Mouse (Mus musculus) hindbrain, embryonic 11.5 days (tissue): ENCODE measurements around the gene Ttc7b. TPM values are rescaled to one million over a fixed set of nuclear protein-coding genes. Genes with fewer than 3 reads are reported as not detected.

Source experiments
- ATAC-seq: fragments of 200-750 bp; cut with Nextera tagmentation; 2 replicates; pipeline ENCODE4 v1.8.0; 2017; ENCODE audit warnings: mild to moderate bottlenecking, moderate TSS enrichment, moderate library complexity; ENCODE audit not compliant: low FRiP score
- DNase-seq: peaks from one replicate; pipeline ENCODE4 v3.0.0-alpha.2; 2015; ENCODE audit warnings: low spot score
- H3K27ac ChIP-seq: fragments of 300-500 bp; sonication (generic); 2 replicates; pipeline ENCODE4 v1.5.1; 2014; ENCODE audit warnings: mild to moderate bottlenecking, low read depth, low read length
- H3K27me3 ChIP-seq: fragments of 300-500 bp; sonication (generic); 2 replicates; pipeline ENCODE4 v1.6.1; 2014; ENCODE audit warnings: mild to moderate bottlenecking, low read length, moderate library complexity, mixed read lengths; ENCODE audit not compliant: control insufficient read depth, insufficient read depth
- H3K36me3 ChIP-seq: fragments of 300-500 bp; sonication (generic); 2 replicates; pipeline ENCODE4 v1.6.1; 2014; ENCODE audit warnings: mild to moderate bottlenecking, low read length, moderate library complexity, mixed read lengths; ENCODE audit not compliant: control insufficient read depth, insufficient read depth
- H3K4me1 ChIP-seq: fragments of 300-500 bp; sonication (generic); replicated peaks from 2 replicates; pipeline ENCODE4 v1.6.1; 2014; ENCODE audit warnings: low read length, mixed read lengths; ENCODE audit not compliant: control insufficient read depth, insufficient read depth
- H3K4me2 ChIP-seq: fragments of 300-500 bp; sonication (generic); replicated peaks from 2 replicates; pipeline ENCODE4 v1.6.1; 2014; ENCODE audit warnings: mild to moderate bottlenecking, low read depth, low read length
- H3K4me3 ChIP-seq: fragments of 300-500 bp; sonication (generic); 2 replicates; pipeline ENCODE4 v1.5.1; 2014; ENCODE audit warnings: low read depth, low read length
- H3K9ac ChIP-seq: fragments of 300-500 bp; sonication (generic); 2 replicates; pipeline ENCODE4 v1.6.1; 2014; ENCODE audit warnings: low read depth, low read length
- H3K9me3 ChIP-seq: fragments of 300-500 bp; sonication (generic); 2 replicates; pipeline ENCODE4 v1.6.1; 2016; ENCODE audit warnings: low read length; ENCODE audit not compliant: control insufficient read depth
- WGBS: fragments of 180-500 bp; shearing (Covaris S2); extraction: QIAGEN DNeasy Blood & Tissue Kit; methylation state at CpG from one replicate; pipeline ENCODE4 v1.1.7; 2014; 5-methylcytosine and 5-hydroxymethylcytosine counted together
- polyA plus RNA-seq: library from polyadenylated mRNA; unstranded; fragments of >200 nt; fragmentation: Nextera tagmentation; extraction: Ambion mirVana; gene quantifications from 2 replicates; pipeline ENCODE4 v1.2.1, GENCODE M21; 2014

Gene Ttc7b
- polyA plus RNA-seq, 1 experiment from 2014 or later = 7.1 TPM

DNA sequence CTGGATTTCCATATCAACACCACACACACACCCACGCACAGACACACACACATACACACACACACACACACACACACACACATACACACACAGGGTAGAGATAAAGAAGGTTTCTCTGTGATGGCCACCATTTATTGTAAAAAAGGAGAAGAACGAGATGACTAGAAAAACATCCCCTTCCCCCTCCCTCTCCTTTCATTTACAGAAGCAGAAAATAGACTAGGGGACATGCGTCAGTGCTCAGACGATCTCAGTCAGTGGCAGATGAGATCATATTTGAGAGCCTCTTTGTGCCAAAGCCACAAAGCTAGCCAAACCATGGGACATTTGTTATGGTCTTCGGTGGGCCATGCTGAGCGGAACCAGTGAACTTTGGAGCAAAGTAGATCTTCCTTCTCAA is 75.4 kb downstream of the Ttc7b start:
- H3K27me3 ChIP-seq = no peaks in the 10 kb centered on the region
- H3K36me3 ChIP-seq = no peaks in the 10 kb centered on the region
- no peak overlapping the region for H3K4me3 ChIP-seq
- DNase-seq (no peak), ATAC-seq (no peak)
- H3K4me1 ChIP-seq = no peaks in the 10 kb centered on the region
- H3K4me2 ChIP-seq = no peak overlapping the region
- no peak overlapping the region for H3K9ac ChIP-seq
- WGBS = 88% methylated on average over 6 of the region's 6 CpGs
- H3K9me3 ChIP-seq = no peaks in the 10 kb centered on the region
- H3K27ac ChIP-seq = no peak overlapping the region

DNA sequence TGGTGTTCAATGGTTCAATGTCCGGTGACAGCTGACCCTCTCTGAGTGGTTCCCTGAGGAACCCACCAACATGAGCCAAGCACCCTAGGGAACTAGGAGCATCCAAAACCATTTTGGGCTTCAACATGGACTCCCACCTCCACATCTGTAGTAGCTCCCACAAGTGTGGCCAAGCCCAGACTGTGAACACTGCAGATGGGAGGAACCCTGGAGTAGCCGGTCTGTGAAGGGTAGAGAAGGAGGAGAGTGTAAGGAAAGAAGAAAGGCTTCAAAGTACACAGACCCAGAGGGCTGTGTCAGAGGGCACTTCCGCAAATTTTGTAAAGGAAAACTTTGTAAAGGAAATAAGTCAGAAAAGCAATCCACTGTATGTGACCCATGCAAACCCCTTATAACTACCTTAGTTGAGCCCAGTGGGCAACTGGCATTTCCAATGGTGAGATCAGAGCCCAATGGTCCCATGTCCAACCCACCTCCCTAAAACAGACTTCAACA is 75.9 kb downstream of the Ttc7b start:
- Histone ChIP-seq H3K4me3 (no peak overlapping the region), H3K9me3 (no peaks in the 10 kb centered on the region), H3K27me3 (no peaks in the 10 kb centered on the region), H3K9ac (no peak overlapping the region), H3K4me1 (no peaks in the 10 kb centered on the region), H3K27ac (no peak overlapping the region), H3K36me3 (no peaks in the 10 kb centered on the region), H3K4me2 (no peak overlapping the region)
- no peak for ATAC-seq
- 85% methylated on average over 3 of the region's 3 CpGs for WGBS
- DNase-seq = no peak

DNA sequence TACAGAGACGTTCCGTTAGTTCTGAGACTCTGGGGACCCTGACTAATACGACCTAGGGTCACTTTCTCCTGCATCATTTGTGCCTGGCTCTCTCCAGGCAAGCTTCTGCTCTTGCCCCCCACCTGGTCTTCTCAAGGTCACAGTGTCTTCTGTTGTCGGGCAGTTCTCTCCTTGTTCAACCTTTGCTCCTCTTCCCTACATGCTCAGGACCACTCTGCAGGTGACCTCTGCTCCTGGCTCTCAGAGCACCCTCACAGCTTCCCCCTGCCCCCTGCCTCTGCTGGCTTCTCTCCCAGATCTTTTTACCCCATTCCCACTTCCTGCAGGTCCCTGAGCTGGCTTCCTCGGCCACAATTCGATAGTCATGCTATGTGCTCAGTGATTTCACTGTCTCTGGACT is 77.2 kb downstream of the Ttc7b start:
- Histone ChIP-seq H3K4me2 (no peak overlapping the region), H3K27me3 (no peaks in the 10 kb centered on the region), H3K4me3 (no peak overlapping the region), H3K9ac (no peak overlapping the region), H3K36me3 (no peaks in the 10 kb centered on the region), H3K27ac (no peak overlapping the region), H3K9me3 (no peaks in the 10 kb centered on the region), H3K4me1 (no peaks in the 10 kb centered on the region)
- no peak for DNase-seq
- ATAC-seq = no peak
- WGBS = 84% methylated on average over 6 of the region's 6 CpGs

DNA sequence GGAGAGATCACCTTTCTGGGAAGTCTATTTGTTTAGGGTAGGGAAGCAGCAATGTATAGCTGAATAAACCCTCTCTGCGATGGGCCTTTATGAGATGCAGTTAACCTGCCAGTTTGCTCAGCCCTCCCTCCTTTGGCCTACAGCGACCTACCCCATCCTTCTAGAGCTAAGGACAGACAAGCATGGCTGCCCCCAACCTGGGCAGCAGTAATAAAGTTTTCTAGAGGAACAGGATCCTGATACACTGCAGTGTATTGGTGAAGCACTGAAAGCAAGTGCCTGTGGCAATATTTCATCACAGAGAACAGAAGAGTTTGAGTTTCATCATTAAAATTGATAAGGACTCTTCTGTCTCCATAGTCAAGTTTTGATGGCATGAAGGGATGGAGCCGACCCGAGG is 79.0 kb downstream of the Ttc7b start:
- Histone ChIP-seq H3K27ac (no peak overlapping the region), H3K9me3 (no peaks in the 10 kb centered on the region), H3K36me3 (no peaks in the 10 kb centered on the region), H3K4me1 (no peaks in the 10 kb centered on the region), H3K9ac (no peak overlapping the region), H3K4me3 (no peak overlapping the region), H3K4me2 (no peak overlapping the region), H3K27me3 (no peaks in the 10 kb centered on the region)
- DNase-seq = no peak
- 96% methylated on average over 4 of the region's 4 CpGs for WGBS
- no peak for ATAC-seq

DNA sequence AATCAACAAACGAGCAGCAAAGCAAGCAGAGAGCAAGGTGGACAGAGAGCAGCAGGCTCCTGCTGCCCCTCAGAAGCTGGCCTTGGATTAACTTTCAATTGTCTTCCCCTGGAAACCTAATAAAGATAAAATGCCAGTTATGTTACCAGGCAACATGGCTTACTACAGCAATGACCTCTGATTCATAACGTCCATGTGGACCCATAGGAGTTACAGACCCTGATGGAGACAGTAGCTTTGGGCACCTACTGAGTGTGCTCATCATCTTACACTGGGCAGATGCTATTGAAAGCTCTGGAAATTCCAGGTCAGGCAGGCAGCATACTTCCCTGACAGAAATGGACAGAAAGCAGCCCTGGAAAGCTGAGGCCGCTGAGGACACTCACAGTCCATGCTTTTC is 80.7 kb downstream of the Ttc7b start:
- no peak overlapping the region for H3K4me2 ChIP-seq
- H3K4me1 ChIP-seq = no peaks in the 10 kb centered on the region
- no peak overlapping the region for H3K27ac ChIP-seq
- ATAC-seq (no peak), DNase-seq (no peak)
- no peak overlapping the region for H3K9ac ChIP-seq
- no peaks in the 10 kb centered on the region for H3K36me3 ChIP-seq
- H3K27me3 ChIP-seq = no peaks in the 10 kb centered on the region
- no peaks in the 10 kb centered on the region for H3K9me3 ChIP-seq
- WGBS = 83% methylated on average over 3 of the region's 3 CpGs
- no peak overlapping the region for H3K4me3 ChIP-seq

DNA sequence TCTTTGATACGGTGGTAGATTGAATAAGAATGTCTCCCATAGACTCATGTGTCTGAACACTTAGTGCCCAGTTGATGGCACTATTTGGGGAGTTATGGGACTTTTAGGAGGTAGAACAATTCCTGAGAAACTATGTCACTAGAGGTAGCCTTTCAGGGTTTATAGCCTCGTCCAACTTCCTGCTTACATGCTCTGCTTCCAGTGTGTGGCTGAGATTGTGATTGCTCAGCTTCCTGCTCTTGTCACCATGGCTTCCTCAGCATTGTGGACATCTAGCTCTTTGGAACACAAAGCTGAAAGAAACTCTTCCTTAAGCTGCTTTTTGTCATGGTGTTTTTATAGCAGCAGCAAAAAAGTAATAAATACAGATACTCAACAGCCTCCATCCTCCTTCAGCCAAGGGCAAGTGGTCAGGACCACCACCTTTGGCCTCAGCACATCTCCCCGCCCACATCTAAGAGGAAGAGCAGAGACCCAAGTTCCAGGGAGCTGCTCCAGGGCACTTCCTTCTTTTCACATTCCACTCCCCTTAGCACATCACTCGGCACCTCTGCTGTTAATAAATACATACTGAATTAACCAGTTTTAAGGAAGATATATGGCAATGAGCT is 81.4 kb downstream of the Ttc7b start:
- no peaks in the 10 kb centered on the region for H3K36me3 ChIP-seq
- no peak for DNase-seq
- WGBS = 84% methylated on average over 4 of the region's 4 CpGs
- no peaks in the 10 kb centered on the region for H3K9me3 ChIP-seq
- no peak overlapping the region for H3K9ac ChIP-seq
- H3K27me3 ChIP-seq = no peaks in the 10 kb centered on the region
- ATAC-seq = no peak
- H3K4me1 ChIP-seq = no peaks in the 10 kb centered on the region
- H3K27ac ChIP-seq = no peak overlapping the region
- H3K4me3 ChIP-seq = no peak overlapping the region
- no peak overlapping the region for H3K4me2 ChIP-seq

DNA sequence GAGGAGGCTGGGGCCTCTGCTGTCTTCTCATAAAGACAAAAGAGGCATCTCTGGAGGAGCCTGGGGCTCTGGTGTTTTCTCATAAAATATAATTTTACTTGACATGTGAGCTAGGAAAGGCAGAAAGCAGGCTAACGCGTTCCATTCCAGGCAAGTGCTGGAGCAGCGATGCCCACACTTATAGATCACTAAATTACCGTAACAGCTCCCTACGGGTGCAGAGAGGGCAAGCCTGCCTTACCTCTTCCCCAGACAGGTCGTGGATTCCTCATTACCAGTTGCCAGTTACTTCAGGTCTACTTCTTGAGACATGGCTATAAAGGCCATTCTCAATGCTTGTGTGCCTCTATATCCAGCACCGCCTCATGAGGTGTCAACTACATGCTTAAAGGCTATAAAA is 82.1 kb downstream of the Ttc7b start:
- Histone ChIP-seq H3K4me1 (no peaks in the 10 kb centered on the region), H3K4me2 (no peak overlapping the region), H3K9me3 (no peaks in the 10 kb centered on the region), H3K36me3 (no peaks in the 10 kb centered on the region), H3K9ac (no peak overlapping the region), H3K4me3 (no peak overlapping the region), H3K27ac (no peak overlapping the region), H3K27me3 (no peaks in the 10 kb centered on the region)
- DNase-seq (no peak), ATAC-seq (no peak)
- 79% methylated on average over 7 of the region's 7 CpGs for WGBS

DNA sequence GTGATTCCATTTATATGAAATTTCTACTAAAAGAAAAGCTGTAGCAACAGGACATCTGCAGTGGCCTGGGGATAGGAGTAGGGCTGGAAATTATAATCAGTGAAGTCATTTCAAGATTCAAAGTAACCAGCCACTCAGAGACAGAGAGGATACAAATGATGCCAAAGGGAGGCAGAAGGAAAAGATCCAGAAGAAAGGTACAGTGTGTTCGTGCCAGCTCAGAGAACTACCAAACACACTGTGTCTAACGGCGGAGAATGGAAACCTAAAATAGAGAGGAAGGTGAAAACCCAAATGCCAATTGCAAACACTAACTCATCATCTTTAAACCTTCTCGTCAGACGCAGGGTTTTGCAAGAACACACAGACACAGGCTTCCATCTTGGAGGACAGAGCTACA is 82.8 kb downstream of the Ttc7b start:
- ATAC-seq (no peak), DNase-seq (no peak)
- H3K27ac ChIP-seq = no peak overlapping the region
- no peaks in the 10 kb centered on the region for H3K9me3 ChIP-seq
- no peaks in the 10 kb centered on the region for H3K4me1 ChIP-seq
- no peak overlapping the region for H3K4me2 ChIP-seq
- H3K27me3 ChIP-seq = no peaks in the 10 kb centered on the region
- H3K4me3 ChIP-seq = no peak overlapping the region
- H3K36me3 ChIP-seq = no peaks in the 10 kb centered on the region
- H3K9ac ChIP-seq = no peak overlapping the region
- WGBS = 95% methylated on average over 5 of the region's 5 CpGs

DNA sequence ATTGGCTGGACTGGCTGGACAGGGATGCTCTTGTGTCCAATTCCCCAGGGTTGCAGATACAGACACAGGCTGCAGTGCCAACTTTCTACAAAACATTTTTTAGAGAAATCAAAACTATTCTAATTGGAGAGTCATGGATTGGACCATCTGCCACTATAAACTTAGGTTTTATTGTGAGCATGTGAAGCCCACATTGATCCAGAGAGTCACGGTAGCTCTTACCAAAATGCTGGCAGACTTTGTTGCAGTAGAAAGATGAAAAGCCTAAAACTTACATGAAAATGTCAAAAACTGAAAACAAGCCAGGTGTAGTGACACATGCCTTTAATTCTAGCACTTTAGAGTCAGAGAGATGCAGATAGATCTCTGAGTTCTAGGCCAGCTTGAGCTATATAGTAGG is 84.9 kb downstream of the Ttc7b start:
- ATAC-seq (no peak), DNase-seq (no peak)
- Histone ChIP-seq H3K27me3 (no peaks in the 10 kb centered on the region), H3K36me3 (no peaks in the 10 kb centered on the region), H3K4me1 (no peaks in the 10 kb centered on the region), H3K27ac (no peak overlapping the region), H3K9me3 (no peaks in the 10 kb centered on the region), H3K9ac (no peak overlapping the region), H3K4me3 (no peak overlapping the region), H3K4me2 (no peak overlapping the region)
- 95% methylated on average over 1 of the region's 1 CpGs for WGBS
